Mouse (Mus musculus): ENCODE data around the gene Gopc.

Gopc gene

DNA sequence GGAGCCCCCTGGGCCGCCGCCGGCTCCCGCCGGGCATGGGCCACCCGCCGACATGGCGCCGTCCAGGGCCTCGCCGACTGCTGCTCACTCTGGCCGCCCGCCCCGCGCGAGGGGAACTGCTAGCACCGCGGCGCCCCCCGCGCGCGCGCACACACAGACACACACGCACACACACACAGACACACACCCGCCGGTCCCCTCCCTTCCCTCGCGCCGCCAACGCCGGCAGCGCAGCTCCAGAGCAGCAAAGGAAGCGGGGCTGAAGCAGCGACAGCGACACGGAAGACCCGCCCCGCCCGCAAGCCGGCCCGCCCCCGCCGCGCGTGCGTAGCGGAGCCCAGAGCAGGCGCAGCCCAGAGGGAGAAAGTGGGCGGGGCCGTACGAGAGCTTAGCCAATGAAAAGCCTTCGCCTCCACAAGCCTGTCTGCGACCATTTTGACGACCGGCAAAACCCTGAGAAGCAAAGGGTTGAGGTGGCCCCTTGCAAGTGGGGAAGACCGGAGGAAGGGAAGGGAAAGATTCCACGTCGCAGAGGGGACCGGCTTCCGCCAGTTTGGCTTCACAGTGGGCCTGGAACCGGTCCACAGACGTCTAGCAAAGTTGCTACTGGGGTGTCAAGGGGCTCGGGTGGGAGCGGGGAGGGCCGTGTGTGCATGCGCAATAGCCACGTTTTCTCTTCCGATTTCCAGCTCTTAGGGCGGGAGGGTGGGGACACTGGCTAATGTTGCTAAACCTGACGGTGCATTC is at the start of gene Gopc:
TSS of gene Gopc (minus strand) at position 280 of the 747 bp plus-strand sequence.
- DNase-seq: peak; percentile 98

DNA sequence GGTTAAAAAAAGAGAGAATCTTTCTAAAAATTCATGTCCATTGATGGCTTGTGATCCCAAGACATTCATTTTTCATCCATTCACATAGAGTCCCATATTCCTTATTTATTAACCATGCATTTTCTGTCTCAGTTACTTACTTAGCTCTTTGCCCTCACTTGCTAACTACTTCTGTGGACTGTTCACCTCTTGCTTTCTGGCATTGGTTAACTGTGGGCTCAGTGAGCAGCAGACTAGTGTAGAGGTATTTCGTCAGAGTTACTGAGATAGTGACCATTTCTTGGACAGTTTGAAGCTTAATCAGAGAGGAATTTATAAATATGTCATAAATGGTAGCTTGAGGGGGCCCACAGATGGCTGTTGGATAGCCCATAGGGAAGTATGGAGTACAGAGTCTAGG is 49.0 kb upstream of the Gopc start:
- no peak for DNase-seq

DNA sequence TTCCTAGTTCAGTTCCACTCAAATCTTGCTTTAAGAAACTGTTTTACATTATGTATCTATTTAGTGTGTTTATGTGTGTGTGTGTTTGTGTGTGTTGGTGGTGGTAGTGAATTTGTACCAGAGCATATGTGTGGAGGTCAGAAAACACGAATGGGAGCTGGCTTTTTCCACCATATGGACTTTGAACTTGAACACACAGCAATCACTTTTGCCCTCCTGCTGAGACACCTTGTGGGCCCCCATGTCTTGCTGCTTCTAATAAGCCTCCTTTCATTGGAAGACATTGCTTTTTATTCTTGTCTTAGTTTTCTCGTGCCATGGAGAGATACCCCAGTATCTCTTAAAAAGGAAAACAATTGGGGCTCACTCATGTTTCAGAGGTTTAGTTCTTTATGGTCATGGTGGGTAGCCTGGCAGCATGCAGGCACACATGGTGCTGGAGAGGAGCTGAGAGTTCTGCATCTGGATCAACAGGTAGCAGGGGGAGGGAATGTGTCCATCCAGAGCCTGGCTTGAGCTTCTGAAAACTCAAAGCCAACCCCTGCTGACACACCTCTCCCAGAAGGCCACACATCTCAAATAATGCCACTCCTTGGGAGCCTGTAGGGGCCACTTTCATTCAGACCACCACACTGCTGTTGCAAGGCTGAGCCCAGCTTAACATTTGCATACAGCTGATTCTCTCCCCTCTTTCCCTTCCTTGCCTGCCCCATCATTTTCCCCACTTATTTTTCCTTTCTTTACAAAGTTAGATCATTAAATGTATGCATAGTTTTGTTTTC is 45.9 kb upstream of the Gopc start:
- DNase-seq: no peak

DNA sequence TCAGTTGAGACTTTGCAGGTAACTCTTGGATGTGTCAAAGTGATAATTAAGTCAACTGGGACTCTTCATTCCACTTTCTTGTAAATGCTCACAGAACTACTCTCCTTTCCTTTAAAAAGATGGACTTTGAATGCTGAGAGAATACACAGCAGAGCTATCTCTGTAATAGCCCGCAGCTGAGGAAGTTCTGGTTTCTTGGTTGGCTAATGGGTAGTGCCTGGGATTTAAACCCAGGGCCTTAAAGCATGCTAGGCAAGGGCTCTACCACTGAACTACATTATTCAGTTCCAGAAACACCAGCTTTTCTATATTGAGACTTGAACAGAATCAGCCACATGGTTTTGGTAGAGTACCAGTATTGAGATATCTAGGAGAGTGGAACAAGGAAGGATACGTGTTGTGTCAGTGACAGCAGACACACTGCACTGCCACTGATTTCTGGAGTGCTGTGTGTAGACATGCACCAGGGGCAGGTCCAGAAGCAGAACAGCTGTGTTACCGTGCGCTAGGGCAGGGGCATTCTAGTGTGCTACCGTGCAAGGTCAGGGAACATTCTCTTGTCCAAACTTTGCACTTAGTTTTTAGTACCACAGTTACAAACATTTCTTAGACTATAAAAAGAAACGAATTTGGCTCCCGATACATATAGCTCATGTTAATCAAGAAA is 44.5 kb upstream of the Gopc start:
- no peak for DNase-seq

DNA sequence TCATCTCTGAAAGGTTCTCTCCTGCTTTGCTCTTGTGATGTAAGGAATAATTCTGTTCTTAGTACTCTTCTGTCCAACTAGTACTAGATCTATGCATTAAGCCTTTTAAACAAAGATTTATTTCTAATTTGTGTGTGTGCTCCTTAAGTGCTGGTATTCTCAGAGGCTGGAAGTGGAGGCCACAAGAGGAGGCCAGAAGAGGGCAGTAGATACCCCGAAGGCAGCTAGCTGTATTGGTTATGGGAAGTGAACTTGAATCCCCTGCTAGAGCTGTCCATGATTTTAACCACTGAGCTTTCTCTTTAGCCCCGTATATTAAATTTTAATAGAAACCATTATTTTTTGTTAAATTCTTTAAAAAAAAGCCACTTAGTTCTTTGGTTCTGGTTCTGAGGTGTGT is 41.2 kb upstream of the Gopc start:
- no peak for DNase-seq

DNA sequence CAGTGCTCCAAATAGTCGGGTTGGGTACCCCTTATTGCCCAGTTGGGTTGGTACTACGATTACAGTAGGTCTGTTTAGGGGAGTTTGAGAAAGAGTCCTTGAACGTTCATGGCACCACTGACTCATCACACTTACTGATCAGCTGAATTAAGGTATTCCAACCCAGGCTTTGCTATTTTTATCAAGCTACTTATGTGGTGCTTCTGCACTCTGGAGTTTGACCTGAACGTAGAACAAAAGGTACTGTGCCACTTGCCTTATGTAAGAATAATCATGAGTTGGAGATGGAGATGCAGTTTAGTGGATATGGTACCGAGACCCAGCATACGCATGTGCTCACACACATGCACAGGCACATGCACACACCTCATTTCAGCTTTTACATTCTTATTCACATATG is 39.8 kb upstream of the Gopc start:
- no peak for DNase-seq

DNA sequence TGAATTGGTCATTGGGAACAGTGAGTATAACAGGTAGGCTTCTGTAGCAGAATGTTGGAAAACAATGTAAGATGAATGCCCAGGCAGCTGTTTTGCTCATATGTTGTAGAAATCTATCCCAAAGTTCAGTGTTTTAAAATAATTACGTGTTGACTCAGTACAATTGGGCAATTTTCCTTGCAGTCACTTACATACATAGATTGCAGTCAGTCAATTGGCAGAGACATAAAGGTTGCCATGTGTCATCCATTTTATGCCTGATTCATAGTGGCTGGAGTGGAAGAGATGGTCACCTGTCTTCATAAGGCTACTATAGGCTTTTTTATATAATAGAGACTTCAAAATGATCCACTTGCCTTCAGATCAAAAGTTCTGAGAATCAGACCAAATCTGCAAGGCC is 38.6 kb upstream of the Gopc start:
- DNase-seq: no peak

DNA sequence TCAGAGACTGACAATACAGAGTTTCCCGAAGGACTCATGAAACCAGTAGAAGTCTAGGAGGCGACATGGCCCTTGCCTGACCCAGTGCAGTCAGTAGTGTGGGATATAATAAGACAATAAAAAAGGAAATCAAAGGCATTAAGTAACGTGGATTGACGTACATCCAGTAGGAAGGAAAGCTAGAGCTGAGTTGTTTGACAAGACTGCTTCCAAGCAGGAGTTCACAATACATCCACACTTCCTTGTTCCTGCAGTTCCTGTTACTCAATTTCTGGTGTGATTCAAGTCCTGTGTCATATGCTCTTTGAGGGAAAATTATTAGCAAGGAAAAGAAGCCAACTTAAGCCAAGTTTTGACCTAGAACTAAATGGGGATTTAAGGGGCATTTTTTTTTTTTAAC is 37.5 kb upstream of the Gopc start:
- DNase-seq: no peak

DNA sequence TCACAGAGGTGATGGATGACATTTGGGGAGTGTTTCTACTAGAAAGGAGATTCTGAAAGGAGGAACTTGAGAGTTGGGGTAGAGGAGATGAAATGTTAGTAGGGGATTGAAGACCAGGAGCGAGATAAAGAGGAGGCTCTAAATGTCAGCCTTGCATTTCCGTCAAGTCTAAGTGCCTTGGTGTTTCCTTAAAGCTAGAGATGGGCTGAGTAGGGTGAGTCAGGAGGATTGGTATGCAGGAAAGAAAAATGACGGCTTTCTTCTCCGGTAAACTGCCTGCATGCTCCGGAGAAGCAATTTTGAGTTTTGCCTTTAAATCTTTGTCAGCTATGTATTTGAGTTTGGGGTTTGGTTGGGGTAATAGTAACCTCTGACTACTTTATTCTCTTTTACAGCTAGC is 37.0 kb upstream of the Gopc start:
- no peak for DNase-seq

DNA sequence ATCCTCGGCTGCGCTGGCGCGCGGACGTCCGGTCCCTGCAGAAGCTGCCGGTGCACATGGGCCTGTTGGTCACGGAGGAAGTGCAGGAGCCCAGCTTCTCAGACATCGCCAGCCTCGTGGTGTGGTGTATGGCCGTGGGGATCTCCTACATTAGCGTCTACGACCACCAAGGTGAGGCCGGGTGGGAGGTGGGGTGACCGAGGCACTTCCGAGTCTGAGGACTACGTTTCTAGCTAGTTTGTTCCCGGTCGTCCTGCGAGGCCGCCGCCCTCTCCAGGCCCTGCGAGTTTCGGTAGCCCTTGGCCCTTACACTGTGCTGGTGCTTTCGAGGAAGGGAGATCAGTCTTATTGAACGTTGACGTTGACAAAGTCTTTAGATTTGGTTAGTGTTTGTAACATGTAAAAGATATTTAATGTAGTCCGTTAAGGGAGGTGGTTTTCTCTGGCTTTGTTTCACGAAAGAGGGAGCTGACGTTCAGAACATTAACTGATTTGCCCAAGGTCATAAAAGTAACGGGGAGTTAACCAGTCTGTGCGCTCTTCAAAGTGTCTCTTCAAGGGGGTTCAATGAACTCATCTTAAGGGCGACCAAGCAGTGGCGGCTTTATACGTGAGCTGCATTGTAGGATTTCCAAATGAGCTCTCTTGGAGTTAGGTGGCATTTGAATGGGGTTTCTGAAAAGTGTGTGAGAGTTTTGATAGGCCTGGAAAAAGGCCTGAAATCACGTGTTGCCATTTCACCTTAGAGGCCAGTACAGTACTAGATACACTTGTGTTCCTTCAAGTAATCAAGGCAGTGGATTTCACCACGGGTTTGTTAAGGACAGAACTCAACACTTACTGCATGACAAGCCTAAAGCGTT is 36.3 kb upstream of the Gopc start:
- DNase-seq: no peak

DNA sequence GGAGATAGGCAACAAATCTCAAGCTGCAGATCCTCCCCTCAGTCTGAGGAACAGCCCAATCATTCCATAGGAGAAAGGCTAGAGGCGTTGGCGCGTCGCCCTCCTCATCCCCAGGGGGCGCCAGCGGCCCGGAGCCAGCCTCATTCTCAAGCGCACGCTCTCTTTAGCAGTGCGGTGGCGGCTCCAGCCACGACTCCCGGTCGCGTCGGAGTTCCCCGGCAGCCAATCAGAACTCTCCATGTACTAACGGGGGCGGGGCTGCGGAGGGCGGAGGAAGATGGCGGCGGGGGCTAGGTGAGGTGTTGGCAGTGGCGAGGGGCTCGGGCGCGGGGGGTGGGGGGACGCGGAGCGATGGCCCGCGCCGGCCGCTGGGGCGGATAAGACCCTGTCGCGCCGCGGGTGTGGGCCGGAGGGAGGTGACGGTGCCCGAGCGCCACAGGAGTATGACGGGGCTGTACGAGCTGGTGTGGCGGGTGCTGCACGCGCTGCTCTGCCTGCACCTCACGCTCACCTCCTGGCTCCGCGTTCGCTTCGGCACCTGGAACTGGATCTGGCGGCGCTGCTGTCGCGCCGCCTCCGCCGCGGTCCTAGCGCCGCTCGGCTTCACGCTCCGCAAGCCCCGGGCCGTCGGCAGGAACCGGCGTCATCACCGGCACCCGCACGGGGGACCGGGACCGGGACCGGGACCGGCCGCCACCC is 35.5 kb upstream of the Gopc start, which contains the start of gene Nus1:
TSS of gene Nus1 (plus strand) at position 249 of the 699 bp plus-strand sequence.
- peak; percentile 98 for DNase-seq

DNA sequence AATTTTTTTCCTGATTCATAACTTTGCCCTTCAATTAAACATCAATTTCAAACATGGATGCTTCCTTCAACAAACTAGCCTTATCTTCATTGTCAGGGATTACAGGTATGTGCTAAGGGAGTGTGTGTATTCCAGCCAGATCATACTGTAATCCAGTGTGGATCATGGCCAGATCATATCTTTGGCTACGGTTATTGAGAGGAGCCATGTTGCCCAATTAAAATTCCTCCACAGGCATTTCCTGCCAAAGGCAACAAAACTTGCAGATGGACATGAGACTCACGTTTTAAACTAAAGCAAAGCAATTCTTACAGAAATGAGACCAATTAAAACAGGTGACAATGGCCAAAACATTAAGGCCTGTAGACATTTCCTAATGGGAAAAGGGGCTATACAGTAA is 34.5 kb upstream of the Gopc start:
- no peak for DNase-seq

DNA sequence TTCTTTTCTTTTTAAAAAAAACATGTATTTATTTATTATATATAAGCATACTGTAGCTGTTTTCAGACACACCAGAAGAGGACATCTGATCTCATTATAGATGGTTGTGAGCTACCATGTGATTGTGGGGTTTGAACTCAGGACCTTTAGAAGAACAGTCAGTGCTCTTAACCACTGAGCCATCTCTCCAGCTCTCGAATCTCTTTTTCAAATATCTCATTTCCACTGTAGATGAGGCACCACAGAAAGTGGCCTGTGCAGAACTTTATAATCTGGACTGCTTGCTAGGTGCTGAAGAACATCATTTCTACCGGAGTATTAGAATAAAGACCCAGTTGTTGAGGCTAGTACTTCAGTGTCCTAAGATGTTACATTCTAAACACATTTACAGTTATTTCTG is 33.1 kb upstream of the Gopc start:
- no peak for DNase-seq

DNA sequence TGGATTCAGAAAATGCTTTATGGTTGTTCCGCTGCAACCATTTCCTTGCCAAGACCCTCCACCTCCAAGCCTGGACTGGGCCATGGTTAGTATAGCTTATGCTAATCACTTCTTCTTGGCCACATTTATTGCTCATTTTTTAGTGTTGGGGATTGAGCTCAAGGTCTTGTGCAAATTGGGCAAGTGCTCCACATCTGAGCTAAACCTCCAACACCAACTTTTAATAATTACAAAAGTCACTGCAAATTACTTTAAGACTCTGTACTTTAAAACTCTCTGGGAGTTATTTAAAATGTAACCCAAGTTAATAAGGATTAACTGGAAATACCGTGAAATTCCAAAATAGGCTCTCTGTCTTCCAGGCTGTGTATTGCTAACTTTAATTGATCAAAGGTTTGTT is 25.6 kb upstream of the Gopc start:
- no peak for DNase-seq

DNA sequence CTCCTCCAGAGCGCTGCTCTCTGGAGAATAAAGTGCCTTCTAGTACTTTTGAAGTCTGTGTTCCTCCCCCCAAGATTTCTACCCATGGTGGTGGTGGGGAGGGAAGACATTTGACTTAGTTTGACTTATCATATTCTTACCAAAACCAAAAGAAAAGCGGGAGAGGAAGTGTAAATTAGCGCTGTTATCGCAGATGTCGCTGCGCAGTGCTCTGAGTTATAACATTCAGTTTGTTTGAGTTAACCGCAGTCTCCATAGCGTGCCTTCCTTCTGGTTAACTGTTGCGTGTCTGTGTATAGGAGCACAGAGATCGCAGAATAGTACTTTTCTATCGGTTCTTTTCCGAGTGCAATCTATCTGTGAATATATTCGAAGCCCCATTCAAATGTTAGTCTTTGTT is 23.2 kb upstream of the Gopc start:
- DNase-seq: no peak

DNA sequence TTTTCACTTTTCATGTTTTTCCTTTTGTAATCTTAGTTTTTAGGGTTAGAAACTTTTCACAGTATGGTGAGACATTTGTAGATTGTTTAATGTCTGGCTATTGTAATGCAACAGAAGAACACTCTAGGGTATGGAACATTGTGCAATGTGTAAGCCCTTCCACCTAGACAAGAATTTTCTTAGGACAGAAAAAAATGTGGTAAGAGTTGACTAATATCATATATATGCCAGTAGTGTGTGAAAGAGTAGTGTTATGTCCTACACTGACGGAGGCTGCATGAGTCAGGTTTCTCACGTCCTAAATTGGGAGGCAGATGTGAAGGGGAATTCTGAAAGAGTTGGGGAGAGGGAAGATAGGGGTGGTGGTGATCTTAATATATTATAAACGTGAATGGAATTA is 17.8 kb upstream of the Gopc start:
- no peak for DNase-seq

DNA sequence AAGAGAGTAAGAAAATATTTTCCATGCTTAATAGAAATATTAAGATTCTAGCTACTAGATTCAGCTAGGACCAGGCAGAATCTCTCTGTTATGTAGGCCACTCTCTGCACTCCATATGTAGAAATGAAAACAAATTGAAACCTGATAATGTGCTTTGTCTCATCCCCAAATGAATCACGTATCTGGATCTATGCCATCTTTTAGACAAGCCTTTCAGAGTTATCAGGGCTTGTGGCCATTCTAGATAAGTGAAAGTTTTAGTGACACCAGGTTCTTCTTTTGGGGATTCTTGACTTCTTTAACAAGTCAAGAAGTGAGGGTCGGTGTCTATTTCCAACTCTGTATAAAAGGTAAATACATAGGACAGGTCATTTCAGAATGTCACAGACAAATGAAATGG is 16.8 kb upstream of the Gopc start:
- no peak for DNase-seq

DNA sequence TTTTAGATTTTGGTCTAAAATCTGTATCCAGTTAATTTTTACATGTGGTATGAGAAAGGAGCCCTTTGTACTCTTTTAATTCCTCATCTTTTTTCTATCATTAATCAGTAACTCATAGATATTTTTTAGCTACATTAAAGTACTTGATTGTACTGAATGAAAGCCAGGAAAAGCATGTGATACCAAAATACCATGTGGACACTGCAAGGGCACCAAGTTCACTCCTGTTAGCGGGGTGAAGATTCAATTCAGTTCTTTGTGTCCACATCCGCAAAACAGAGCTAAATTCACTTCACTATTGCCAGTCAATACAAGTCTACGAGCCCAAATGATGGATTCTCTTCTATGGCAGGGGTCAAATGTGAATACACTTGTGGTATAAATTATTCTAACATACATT is 14.7 kb upstream of the Gopc start:
- DNase-seq: no peak

DNA sequence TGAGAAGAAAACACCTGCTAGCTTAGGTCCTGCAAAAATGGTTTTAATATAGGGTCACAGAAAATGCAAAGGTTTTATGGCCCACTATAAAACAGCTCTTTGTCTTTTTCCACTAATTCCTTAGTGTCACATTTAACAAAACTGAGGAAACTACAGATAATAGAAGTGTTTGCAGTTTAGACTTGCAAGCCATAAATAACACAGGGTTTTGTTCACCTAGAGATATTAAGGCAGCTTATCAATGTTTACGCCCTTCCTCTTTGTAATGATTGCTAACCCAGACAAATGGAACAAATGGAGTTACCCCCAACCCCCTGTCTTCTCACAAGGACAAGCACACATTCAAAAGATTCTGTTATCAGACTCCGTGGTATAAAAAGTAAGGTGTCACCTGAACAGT is 9.3 kb upstream of the Gopc start:
- DNase-seq: no peak

DNA sequence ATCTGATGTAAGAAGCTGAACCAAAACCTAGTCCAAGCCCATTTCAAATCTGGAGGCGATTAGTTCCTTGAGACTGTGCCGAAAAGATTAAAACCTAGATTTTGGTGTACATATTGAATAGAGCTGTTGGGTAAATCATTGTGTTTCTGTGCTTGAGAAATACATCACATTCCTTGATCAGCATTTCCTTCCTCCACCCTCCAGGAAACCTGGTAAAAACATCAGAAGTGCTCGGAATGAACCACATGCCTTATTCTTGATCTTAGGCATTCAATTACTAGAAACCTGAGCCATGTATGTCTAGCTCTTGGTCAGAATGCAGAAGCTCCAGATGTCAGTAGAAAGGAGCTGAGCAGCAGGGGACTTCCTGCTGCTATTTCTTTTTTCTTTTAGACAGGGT is 7.5 kb upstream of the Gopc start:
- no peak for DNase-seq

DNA sequence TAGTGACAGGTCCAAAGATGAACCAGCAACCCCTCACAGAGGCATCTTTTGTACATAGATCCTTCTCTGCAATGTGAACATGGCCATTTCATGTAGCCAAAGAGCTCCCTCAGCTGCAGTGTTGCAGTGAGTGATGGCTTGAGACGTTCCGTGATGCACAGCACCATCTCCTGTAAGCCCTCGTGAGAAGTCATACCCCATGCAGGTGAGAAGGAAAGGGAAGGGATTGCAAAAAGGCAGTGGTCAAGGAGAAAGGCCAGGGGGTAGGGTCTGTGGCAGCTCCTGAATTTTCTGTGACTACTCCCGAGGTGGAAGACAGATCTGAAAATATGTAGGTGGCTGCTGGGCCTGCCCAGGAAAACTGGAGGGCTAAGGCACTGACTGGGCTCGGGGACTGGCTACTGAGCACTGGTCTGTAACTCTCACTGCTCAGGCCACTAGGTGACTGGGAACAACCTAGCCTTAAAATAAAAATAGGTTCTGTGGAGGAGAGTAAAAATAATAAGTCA is 7.1 kb upstream of the Gopc start, which contains the start of gene Nepn:
TSS of gene Nepn (plus strand) at position 51 of the 509 bp plus-strand sequence.
- DNase-seq: no peak

DNA sequence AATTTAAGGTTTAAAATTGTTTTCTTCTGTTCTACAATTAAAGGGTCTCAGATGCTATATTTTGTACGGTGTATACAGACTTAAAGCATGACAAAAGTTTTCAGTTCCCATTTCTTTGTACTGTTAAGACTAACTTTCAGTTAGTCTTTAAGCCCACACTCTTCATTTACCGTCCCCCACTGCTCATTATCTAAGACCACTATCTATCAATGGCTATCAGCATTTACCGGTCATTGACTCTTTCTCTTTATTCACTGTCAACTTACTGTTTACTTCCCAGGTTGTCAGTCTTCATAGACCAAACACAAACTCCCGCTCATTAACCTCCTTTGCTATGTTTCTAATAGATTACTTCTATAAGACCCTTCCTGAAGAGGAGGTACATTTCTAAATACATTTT is 5.3 kb upstream of the Gopc start:
- DNase-seq: no peak

All from right cerebral cortex, postnatal 14 days (tissue).